Mouse (Mus musculus): ENCODE data around the gene Zp3r. TPM values are rescaled to one million over a fixed set of nuclear protein-coding genes. Genes with fewer than 3 reads are reported as not detected.
"Not testable (repeated sequence)": the region's sequence is repeated elsewhere in the genome, so short reads cannot be mapped to it uniquely, and the experiment has no call there.

Zp3r gene
- polyA plus RNA-seq (2015; fragmentation: Nextera tagmentation; extraction: Ambion mirVana): not detected in 2 replicates

GRCm38 (mm10) chr1:130629521-130629920 is at the start of gene Zp3r:
Zp3r (minus strand) TSS chr1:130629621.
- no peak within 1 kb of the TSS for H3K9ac ChIP-seq
- H3K27ac ChIP-seq: no peak within 1 kb of the TSS
- H3K27me3 ChIP-seq: no peaks in the 10 kb centered on the region
- H3K9me3 ChIP-seq: no peaks in the 10 kb centered on the region
- ATAC-seq (ENCODE audit: low FRiP score, low read depth): no peak
- H3K4me1 ChIP-seq: no peaks in the 10 kb centered on the region
- no peak within 1 kb of the TSS for H3K4me2 ChIP-seq (replicated peaks)
- H3K4me3 ChIP-seq: no peak within 1 kb of the TSS
- no peaks in the 10 kb centered on the region for H3K36me3 ChIP-seq
- 93% methylated on average over 2 of the region's 2 CpGs for WGBS

- WGBS: 87% methylated on average over 2 of the region's 2 CpGs
- Histone ChIP-seq H3K9ac (no peak overlapping the region), H3K4me1 (0 out of 2 replicates have a peak, but pooled peaks cover 4% of the 10 kb centered on the region), H3K4me2 (replicated peaks) (no peak overlapping the region), H3K27ac (no peak overlapping the region), H3K4me3 (no peak overlapping the region), H3K36me3 (no peaks in the 10 kb centered on the region), H3K9me3 (no peaks in the 10 kb centered on the region), H3K27me3 (no peaks in the 10 kb centered on the region)
- ATAC-seq (ENCODE audit: low FRiP score, low read depth): no peak
Observed at GRCm38 (mm10) chr1:130678551-130678950, 49.1 kb upstream of the Zp3r start.

GRCm38 (mm10) chr1:130663576-130663975 is 34.2 kb upstream of the Zp3r start:
- not testable (repeated sequence) for H3K27ac ChIP-seq; H3K27me3 ChIP-seq; H3K36me3 ChIP-seq; H3K4me1 ChIP-seq; H3K9ac ChIP-seq; H3K4me3 ChIP-seq; H3K4me2 ChIP-seq (replicated peaks); H3K9me3 ChIP-seq; ATAC-seq (ENCODE audit: low FRiP score, low read depth)
- WGBS: 85% methylated on average over 5 of the region's 5 CpGs

- Histone ChIP-seq H3K27me3 (no peaks in the 10 kb centered on the region), H3K27ac (no peak within 1 kb of the TSS), H3K36me3 (no peaks in the 10 kb centered on the region), H3K4me2 (replicated peaks) (no peak within 1 kb of the TSS), H3K9ac (no peak within 1 kb of the TSS), H3K4me3 (no peak within 1 kb of the TSS), H3K4me1 (no peaks in the 10 kb centered on the region), H3K9me3 (no peaks in the 10 kb centered on the region)
- ATAC-seq (ENCODE audit: low FRiP score, low read depth): no peak
- 89% methylated on average over 3 of the region's 3 CpGs for WGBS
Observed at GRCm38 (mm10) chr1:130661454-130661853, 32.0 kb upstream of the Zp3r start, which contains the start of gene C4bp. C4bp (minus strand) TSS chr1:130661632.

- not testable (repeated sequence) for H3K27ac ChIP-seq; H3K27me3 ChIP-seq; H3K9me3 ChIP-seq; H3K4me2 ChIP-seq (replicated peaks); H3K4me1 ChIP-seq; H3K36me3 ChIP-seq; ATAC-seq (ENCODE audit: low FRiP score, low read depth); H3K9ac ChIP-seq; H3K4me3 ChIP-seq
- 13% methylated on average over 5 of the region's 5 CpGs for WGBS
Observed at GRCm38 (mm10) chr1:130659641-130660040, 30.2 kb upstream of the Zp3r start.

GRCm38 (mm10) chr1:130644103-130644502 is 14.7 kb upstream of the Zp3r start:
- Histone ChIP-seq H3K4me2 (replicated peaks) (no peak overlapping the region), H3K27me3 (no peaks in the 10 kb centered on the region), H3K4me1 (no peaks in the 10 kb centered on the region), H3K9ac (no peak overlapping the region), H3K4me3 (no peak overlapping the region), H3K9me3 (no peaks in the 10 kb centered on the region), H3K27ac (no peak overlapping the region), H3K36me3 (no peaks in the 10 kb centered on the region)
- no peak for ATAC-seq (ENCODE audit: low FRiP score, low read depth)
- WGBS: 79% methylated on average over 4 of the region's 4 CpGs

- Histone ChIP-seq H3K27me3 (no peaks in the 10 kb centered on the region), H3K36me3 (no peaks in the 10 kb centered on the region), H3K9me3 (no peaks in the 10 kb centered on the region), H3K27ac (no peak overlapping the region), H3K4me2 (replicated peaks) (no peak overlapping the region), H3K9ac (no peak overlapping the region), H3K4me1 (no peaks in the 10 kb centered on the region), H3K4me3 (no peak overlapping the region)
- no peak for ATAC-seq (ENCODE audit: low FRiP score, low read depth)
Observed at GRCm38 (mm10) chr1:130640967-130641366, 11.5 kb upstream of the Zp3r start.

GRCm38 (mm10) chr1:130633761-130634410 is 4.5 kb upstream of the Zp3r start:
- Histone ChIP-seq H3K27ac (no peak overlapping the region), H3K4me1 (no peaks in the 10 kb centered on the region), H3K4me2 (replicated peaks) (no peak overlapping the region), H3K9me3 (no peaks in the 10 kb centered on the region), H3K9ac (no peak overlapping the region), H3K36me3 (no peaks in the 10 kb centered on the region), H3K4me3 (no peak overlapping the region), H3K27me3 (no peaks in the 10 kb centered on the region)
- 32% methylated on average over 16 of the region's 16 CpGs for WGBS
- ATAC-seq (ENCODE audit: low FRiP score, low read depth): peak; percentile 61; the same call in 1 of the 2 replicates

GRCm38 (mm10) chr1:130633316-130633715 is 3.9 kb upstream of the Zp3r start:
- no peak for ATAC-seq (ENCODE audit: low FRiP score, low read depth)
- 85% methylated on average over 8 of the region's 8 CpGs for WGBS
- Histone ChIP-seq H3K4me2 (replicated peaks) (no peak overlapping the region), H3K36me3 (no peaks in the 10 kb centered on the region), H3K27ac (no peak overlapping the region), H3K9me3 (no peaks in the 10 kb centered on the region), H3K27me3 (no peaks in the 10 kb centered on the region), H3K4me1 (no peaks in the 10 kb centered on the region), H3K4me3 (no peak overlapping the region), H3K9ac (no peak overlapping the region)

- Histone ChIP-seq H3K9me3 (no peaks in the 10 kb centered on the region), H3K27ac (no peak overlapping the region), H3K4me3 (no peak overlapping the region), H3K4me2 (replicated peaks) (no peak overlapping the region), H3K36me3 (no peaks in the 10 kb centered on the region), H3K9ac (no peak overlapping the region), H3K27me3 (no peaks in the 10 kb centered on the region), H3K4me1 (no peaks in the 10 kb centered on the region)
- WGBS: 84% methylated on average over 2 of the region's 2 CpGs
- no peak for ATAC-seq (ENCODE audit: low FRiP score, low read depth)
Observed at GRCm38 (mm10) chr1:130596291-130596690, 33.1 kb downstream of the Zp3r start.

- no peaks in the 10 kb centered on the region for H3K4me1 ChIP-seq
- H3K9ac ChIP-seq: no peak overlapping the region
- WGBS: 90% methylated on average over 9 of the region's 9 CpGs
- no peak overlapping the region for H3K4me2 ChIP-seq (replicated peaks)
- no peaks in the 10 kb centered on the region for H3K9me3 ChIP-seq
- H3K4me3 ChIP-seq: no peak overlapping the region
- H3K36me3 ChIP-seq: no peaks in the 10 kb centered on the region
- no peak overlapping the region for H3K27ac ChIP-seq
- no peaks in the 10 kb centered on the region for H3K27me3 ChIP-seq
- ATAC-seq (ENCODE audit: low FRiP score, low read depth): no peak
Observed at GRCm38 (mm10) chr1:130588659-130589058, 40.8 kb downstream of the Zp3r start.

GRCm38 (mm10) chr1:130576389-130576788 is 53.0 kb downstream of the Zp3r start:
- WGBS: 72% methylated on average over 4 of the region's 4 CpGs
- Histone ChIP-seq H3K9ac (no peak overlapping the region), H3K4me3 (no peak overlapping the region), H3K27me3 (no peaks in the 10 kb centered on the region), H3K9me3 (no peaks in the 10 kb centered on the region), H3K4me2 (replicated peaks) (no peak overlapping the region), H3K36me3 (no peaks in the 10 kb centered on the region), H3K4me1 (no peaks in the 10 kb centered on the region), H3K27ac (no peak overlapping the region)
- ATAC-seq (ENCODE audit: low FRiP score, low read depth): no peak

GRCm38 (mm10) chr1:130575962-130576361 is 53.5 kb downstream of the Zp3r start:
- ATAC-seq (ENCODE audit: low FRiP score, low read depth): no peak
- no peak overlapping the region for H3K9ac ChIP-seq
- H3K9me3 ChIP-seq: no peaks in the 10 kb centered on the region
- H3K36me3 ChIP-seq: no peaks in the 10 kb centered on the region
- H3K27me3 ChIP-seq: no peaks in the 10 kb centered on the region
- no peaks in the 10 kb centered on the region for H3K4me1 ChIP-seq
- H3K4me3 ChIP-seq: no peak overlapping the region
- no peak overlapping the region for H3K4me2 ChIP-seq (replicated peaks)
- no peak overlapping the region for H3K27ac ChIP-seq

All from limb, embryonic 13.5 days (tissue).